Comparison of ENCODE assay signal across 24 mouse cellular contexts in the genomic region with DNA sequence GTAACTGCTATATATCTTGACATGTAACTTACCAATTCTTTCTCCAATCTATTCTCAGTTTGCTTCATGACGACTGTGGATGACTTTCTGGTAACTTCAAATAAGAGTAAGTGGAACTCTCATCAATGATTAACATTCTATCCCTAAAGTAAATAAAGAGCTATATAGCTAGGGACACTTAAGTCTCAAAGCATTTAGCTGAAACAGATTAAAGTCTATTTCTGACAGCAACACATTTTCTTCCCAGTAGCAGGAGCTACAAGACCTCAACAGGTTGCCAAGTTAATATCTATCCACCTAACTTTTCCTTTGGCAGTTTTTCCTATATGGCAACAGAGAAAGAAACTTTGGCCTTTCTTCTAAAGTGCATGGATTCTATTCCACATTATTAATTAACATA.
DNase-seq lines count a peak whose midpoint lies in the region; ATAC-seq and TF ChIP-seq lines count a peak whose summit lies in the region.
"Had no signal": no experiment of that assay in that cellular context is flagged by ENCODE, and none has a peak within 500 bp of the region (broad histone marks: within the 10 kb centered on the region; RNA-seq: fewer than 3 reads in every experiment).

No protein-coding gene starts in this region.

- H3K27ac ChIP-seq in kidney, embryonic 15.5 days, result no peak overlapping the region
- H3K27ac ChIP-seq in kidney, adult 2 months (ENCODE audit: insufficient read depth, low read depth, low read length), result no peak overlapping the region
- no peak overlapping the region for H3K27ac ChIP-seq in kidney, postnatal 0 days
- no peak overlapping the region for H3K27ac ChIP-seq in intestine, embryonic 16.5 days (ENCODE audit: low read length)
- H3K27ac ChIP-seq: embryonic facial prominence, embryonic 10.5 days; embryonic facial prominence, embryonic 12.5 days; forebrain, embryonic 13.5 days had no signal

- ATAC-seq in kidney, embryonic 15.5 days (replicated peaks; ENCODE audit: low FRiP score), result peak; percentile 60
- peak; percentile 52; the same call in 1 of the 2 replicates for ATAC-seq in kidney, postnatal 0 days (replicated peaks; ENCODE audit: low FRiP score, low read depth)
- ATAC-seq in intestine, embryonic 16.5 days, result peak; percentile 86
- ATAC-seq: activated CD4-positive, CD25-positive, alpha-beta regulatory T cell, adult 4 months; CD4-positive, CD25-positive, alpha-beta regulatory T cell, adult 4 months; forebrain, embryonic 13.5 days; Patski had no signal

- no peak for DNase-seq in kidney, adult 2 months
- no peak for DNase-seq in kidney, postnatal 0 days (ENCODE audit: low spot score)
- DNase-seq in kidney, adult 11 months, result no peak
- DNase-seq in layer of hippocampus, postnatal 10 days (ENCODE audit: low spot score in 2 of 2), result no peak
- no peak for DNase-seq in heart, postnatal 10 days
- DNase-seq: adrenal gland, adult 8-10 months; adrenal gland, postnatal 14 days; adrenal gland, postnatal 36 days; B cell, adult 2 months; cerebellum, adult 11-12 months; cerebellum, adult 2 months; cerebellum, adult 9-10 months; cerebellum, postnatal 10 days; cerebellum, postnatal 25 days had no signal

- H3K9me3 ChIP-seq in kidney, embryonic 15.5 days (replicated peaks), result no peaks in the 10 kb centered on the region
- no peaks in the 10 kb centered on the region for H3K9me3 ChIP-seq in kidney, postnatal 0 days (replicated peaks; ENCODE audit: low read length)
- H3K9me3 ChIP-seq in intestine, embryonic 16.5 days (ENCODE audit: control insufficient read depth, low read length), result no peaks in the 10 kb centered on the region
- H3K9me3 ChIP-seq: embryonic facial prominence, embryonic 10.5 days; embryonic facial prominence, embryonic 12.5 days; forebrain, embryonic 13.5 days had no signal

- no peaks in the 10 kb centered on the region for H3K36me3 ChIP-seq in kidney, embryonic 15.5 days
- H3K36me3 ChIP-seq in kidney, adult 2 months (ENCODE audit: control insufficient read depth, insufficient read depth, low read length), result no peaks in the 10 kb centered on the region
- H3K36me3 ChIP-seq in kidney, postnatal 0 days (ENCODE audit: insufficient read depth, low read length), result no peaks in the 10 kb centered on the region
- no peaks in the 10 kb centered on the region for H3K36me3 ChIP-seq in intestine, embryonic 16.5 days (ENCODE audit: control insufficient read depth, insufficient read depth, low read length)
- H3K36me3 ChIP-seq: embryonic facial prominence, embryonic 10.5 days; embryonic facial prominence, embryonic 12.5 days; G1E had no signal

- WGBS in kidney, embryonic 15.5 days, result 64% methylated on average over 1 of the region's 1 CpGs
- 35% methylated on average over 1 of the region's 1 CpGs for WGBS in kidney, adult 2 months
- WGBS in kidney, postnatal 0 days, result 61% methylated on average over 1 of the region's 1 CpGs
- 28% methylated on average over 1 of the region's 1 CpGs for WGBS in intestine, embryonic 16.5 days

- H3K4me1 ChIP-seq in kidney, embryonic 15.5 days, result no peaks in the 10 kb centered on the region
- H3K4me1 ChIP-seq in kidney, adult 2 months (ENCODE audit: control insufficient read depth, insufficient read depth, low read length), result no peaks in the 10 kb centered on the region
- H3K4me1 ChIP-seq in kidney, postnatal 0 days (replicated peaks; ENCODE audit: insufficient read depth, low read length), result no peaks in the 10 kb centered on the region
- no peaks in the 10 kb centered on the region for H3K4me1 ChIP-seq in intestine, embryonic 16.5 days (ENCODE audit: control insufficient read depth, insufficient read depth, low read length)
- H3K4me1 ChIP-seq: embryonic facial prominence, embryonic 10.5 days; embryonic facial prominence, embryonic 12.5 days; forebrain, embryonic 13.5 days had no signal

- TF ChIP-seq CTCF in kidney, adult 2 months (conservative IDR thresholded peaks at IDR 0.05; ENCODE audit: insufficient read depth, insufficient read length, low read depth, low read length), result no peak
- peak; percentile 10; the same call in 1 of the 2 replicates for TF ChIP-seq CTCF in kidney, postnatal 0 days (IDR thresholded peaks at IDR 0.05; ENCODE audit: low read depth)

- intact Hi-C loops in heart, postnatal 10 days (cut with DNase I), result no loop called here

- TF ChIP-seq POLR2A in kidney, adult 2 months (IDR thresholded peaks at IDR 0.05; ENCODE audit: low read depth, low read length), result no peak

- H3K9ac ChIP-seq in kidney, embryonic 15.5 days, result no peak overlapping the region
- no peak overlapping the region for H3K9ac ChIP-seq in kidney, postnatal 0 days (ENCODE audit: low read depth, low read length)
- H3K9ac ChIP-seq in intestine, embryonic 16.5 days (ENCODE audit: low read depth, low read length), result no peak overlapping the region
- H3K9ac ChIP-seq: embryonic facial prominence, embryonic 12.5 days; forebrain, embryonic 13.5 days had no signal

- no peak overlapping the region for H3K4me3 ChIP-seq in kidney, embryonic 15.5 days (replicated peaks)
- no peak overlapping the region for H3K4me3 ChIP-seq in kidney, adult 2 months (ENCODE audit: insufficient read depth, low read depth, low read length)
- H3K4me3 ChIP-seq in kidney, postnatal 0 days (replicated peaks; ENCODE audit: low read depth, low read length), result no peak overlapping the region
- no peak overlapping the region for H3K4me3 ChIP-seq in intestine, embryonic 16.5 days (ENCODE audit: low read length)
- H3K4me3 ChIP-seq: embryonic facial prominence, embryonic 10.5 days; embryonic facial prominence, embryonic 12.5 days; forebrain, embryonic 13.5 days had no signal

- no peak overlapping the region for H3K4me2 ChIP-seq in kidney, embryonic 15.5 days
- H3K4me2 ChIP-seq in kidney, postnatal 0 days (ENCODE audit: low read length), result no peak overlapping the region
- H3K4me2 ChIP-seq in intestine, embryonic 16.5 days (ENCODE audit: low read depth, low read length), result no peak overlapping the region
- H3K4me2 ChIP-seq: embryonic facial prominence, embryonic 12.5 days; forebrain, embryonic 13.5 days had no signal

- H3K27me3 ChIP-seq in kidney, embryonic 15.5 days, result no peaks in the 10 kb centered on the region
- no peaks in the 10 kb centered on the region for H3K27me3 ChIP-seq in kidney, adult 2 months (replicated peaks; ENCODE audit: control insufficient read depth, insufficient read depth, low read length)
- H3K27me3 ChIP-seq in kidney, postnatal 0 days (ENCODE audit: insufficient read depth, low read length), result no peaks in the 10 kb centered on the region
- no peaks in the 10 kb centered on the region for H3K27me3 ChIP-seq in intestine, embryonic 16.5 days (replicated peaks; ENCODE audit: control insufficient read depth, insufficient read depth, low read length)
- H3K27me3 ChIP-seq: CH12.LX; embryonic facial prominence, embryonic 12.5 days; forebrain, embryonic 13.5 days; Patski had no signal
